Mouse (Mus musculus) stomach, postnatal 0 days (tissue): ENCODE data around the gene Txn2.

ENCODE experiments used
- CTCF ChIP-seq: IDR thresholded peaks from 2 replicates; pipeline ENCODE4 v1.5.1; 2016; ENCODE audit warnings: antibody characterized with exemption, low read depth, mild to moderate bottlenecking, moderate library complexity
- EP300 ChIP-seq: optimal IDR thresholded peaks from 2 replicates; pipeline ENCODE3; 2016; ENCODE audit warnings: antibody characterized with exemption

GRCm38 (mm10) chr15:77922710-77923109, 6.1 kb downstream of the Txn2 start:
- TF ChIP-seq CTCF, result no peak
- no peak for TF ChIP-seq EP300
